In the genomic region with DNA sequence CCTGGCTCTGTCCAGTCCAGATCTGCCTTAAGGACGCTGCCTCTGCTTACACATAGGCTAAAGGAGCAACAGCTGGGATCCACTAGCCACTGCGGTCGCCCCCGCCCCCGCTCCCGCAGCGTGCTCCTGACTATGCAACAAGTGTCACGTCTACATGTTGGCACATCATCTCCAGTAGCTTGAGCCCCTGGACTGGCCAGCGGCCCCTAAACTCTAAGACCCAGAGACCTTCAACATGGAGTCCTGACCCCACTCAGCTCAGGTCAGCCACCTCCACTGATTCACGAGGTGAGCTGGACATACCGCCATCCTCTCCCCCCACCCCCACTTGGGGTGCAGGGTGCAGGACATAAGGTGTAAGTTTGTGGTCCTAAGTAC, we compare ENCODE assay signal across 8 mouse cellular contexts. TPM values are rescaled to one million over a fixed set of nuclear protein-coding genes. Genes with fewer than 3 reads are reported as not detected.
DNase-seq lines count a peak whose midpoint lies in the region; ATAC-seq and TF ChIP-seq lines count a peak whose summit lies in the region.

No protein-coding gene starts in this region.

- peak overlapping the region; percentile 73 for H3K4me2 ChIP-seq in hindbrain, embryonic 13.5 days
- peak overlapping the region; percentile 72 for H3K4me2 ChIP-seq in midbrain, embryonic 14.5 days (ENCODE audit: low read length)

- DNase-seq in heart, embryonic 10.5 days (ENCODE audit: low spot score) = no peak
- DNase-seq in heart, adult 8-10 months (ENCODE audit: low spot score) = no peak
- DNase-seq in midbrain, embryonic 14.5 days = no peak
- DNase-seq in frontal cortex, adult 2 months (ENCODE audit: extremely low spot score in 1 of 2, low spot score in 1 of 2) = no peak
- no peak for DNase-seq in thymus, adult 2 months

- WGBS in heart, embryonic 10.5 days = 20% methylated on average over 11 of the region's 11 CpGs
- WGBS in hindbrain, embryonic 13.5 days = 25% methylated on average over 11 of the region's 11 CpGs
- 21% methylated on average over 11 of the region's 11 CpGs for WGBS in midbrain, embryonic 14.5 days
- 22% methylated on average over 11 of the region's 11 CpGs for WGBS in thymus, adult 2 months

- H3K27me3 ChIP-seq in heart, embryonic 10.5 days (ENCODE audit: insufficient read depth, poor library complexity, severe bottlenecking) = peaks cover 74% of the 10 kb centered on the region
- H3K27me3 ChIP-seq in hindbrain, embryonic 13.5 days = peaks cover 51% of the 10 kb centered on the region
- peaks cover 6% of the 10 kb centered on the region for H3K27me3 ChIP-seq in midbrain, embryonic 14.5 days (ENCODE audit: control insufficient read depth, insufficient read depth, low read length)
- peaks cover 4% of the 10 kb centered on the region; the same call in 1 of the 2 replicates for H3K27me3 ChIP-seq in thymus, adult 2 months (ENCODE audit: control insufficient read depth, insufficient read depth, low read length)

- H3K4me1 ChIP-seq in heart, embryonic 10.5 days = no peaks in the 10 kb centered on the region; the same call in 1 of the 2 replicates
- H3K4me1 ChIP-seq in hindbrain, embryonic 13.5 days (replicated peaks) = peaks cover 11% of the 10 kb centered on the region
- H3K4me1 ChIP-seq in midbrain, embryonic 14.5 days (ENCODE audit: control insufficient read depth, insufficient read depth, low read length) = no peaks in the 10 kb centered on the region
- H3K4me1 ChIP-seq in thymus, adult 2 months (replicated peaks; ENCODE audit: control insufficient read depth, insufficient read depth, low read length) = peaks cover 6% of the 10 kb centered on the region; the same call in 1 of the 2 replicates

- no peaks in the 10 kb centered on the region for H3K36me3 ChIP-seq in heart, embryonic 10.5 days
- H3K36me3 ChIP-seq in hindbrain, embryonic 13.5 days = no peaks in the 10 kb centered on the region
- no peaks in the 10 kb centered on the region for H3K36me3 ChIP-seq in midbrain, embryonic 14.5 days (ENCODE audit: control insufficient read depth, insufficient read depth, low read length)
- no peaks in the 10 kb centered on the region for H3K36me3 ChIP-seq in thymus, adult 2 months (ENCODE audit: control insufficient read depth, insufficient read depth, low read length)

- H3K27ac ChIP-seq in heart, embryonic 10.5 days = no peak overlapping the region
- no peak overlapping the region for H3K27ac ChIP-seq in hindbrain, embryonic 13.5 days
- no peak overlapping the region for H3K27ac ChIP-seq in midbrain, embryonic 14.5 days (replicated peaks; ENCODE audit: low read depth, low read length)
- H3K27ac ChIP-seq in thymus, adult 2 months (ENCODE audit: control insufficient read depth, insufficient read depth, low read length) = no peak overlapping the region

- TF ChIP-seq CTCF in thymus, adult 2 months (IDR thresholded peaks at IDR 0.05; ENCODE audit: borderline replicate concordance, control insufficient read depth, extremely low read depth, insufficient read depth, low read length, poor library complexity) = no peak

- H3K4me3 ChIP-seq in heart, embryonic 10.5 days = peak overlapping the region; percentile 64
- H3K4me3 ChIP-seq in hindbrain, embryonic 13.5 days = peak overlapping the region; percentile 50
- peak overlapping the region; percentile 43 for H3K4me3 ChIP-seq in midbrain, embryonic 14.5 days (replicated peaks; ENCODE audit: low read depth, low read length)
- H3K4me3 ChIP-seq in thymus, adult 2 months (ENCODE audit: control insufficient read depth, insufficient read depth, low read length) = no peak overlapping the region

- no peak for TF ChIP-seq POLR2A in thymus, adult 2 months (IDR thresholded peaks at IDR 0.05; ENCODE audit: control insufficient read depth, extremely low read depth, insufficient read depth, low read length, poor library complexity)

- no peaks in the 10 kb centered on the region for H3K9me3 ChIP-seq in heart, embryonic 10.5 days
- no peaks in the 10 kb centered on the region for H3K9me3 ChIP-seq in hindbrain, embryonic 13.5 days
- H3K9me3 ChIP-seq in midbrain, embryonic 14.5 days (ENCODE audit: control insufficient read depth, low read length) = no peaks in the 10 kb centered on the region

- peak; percentile 43; the same call in 1 of the 2 replicates for ATAC-seq in common myeloid progenitor, adult 5-6 weeks (replicated peaks; ENCODE audit: low read depth, poor library complexity, severe bottlenecking)
- ATAC-seq in hindbrain, embryonic 13.5 days (ENCODE audit: low FRiP score) = peak; percentile 22; the same call in 1 of the 2 replicates
- peak; percentile 54 for ATAC-seq in midbrain, embryonic 14.5 days (ENCODE audit: low FRiP score, low TSS enrichment)
- ATAC-seq in cerebellum, adult (ENCODE audit: insufficient number of reproducible peaks, low FRiP score, low TSS enrichment) = no peak

- H3K9ac ChIP-seq in hindbrain, embryonic 13.5 days = peak overlapping the region; percentile 60
- H3K9ac ChIP-seq in midbrain, embryonic 14.5 days (replicated peaks; ENCODE audit: low read length) = no peak overlapping the region; the same call in 1 of the 2 replicates

RNA-seq across cellular contexts. Expression of a gene that starts 0.9 kb away (rescaled TPM):
- polyA plus RNA-seq in heart, embryonic 10.5 days (2016; fragmentation: Nextera tagmentation; extraction: Ambion mirVana) = 0.71 and 1.4 TPM in 2 replicates
- total RNA-seq in heart, adult 8-10 months (2022) = 10 to 100 TPM in 2 of 4 experiments, 1 to 10 TPM in 2; 3.0 to 13.5 (median 10.0) TPM
- 0.32 and 0.78 TPM in 2 replicates for total RNA-seq in common myeloid progenitor, adult 5-6 weeks (2017)
- polyA plus RNA-seq in hindbrain, embryonic 13.5 days (2015; fragmentation: Nextera tagmentation; extraction: Ambion mirVana) = 2.9 and 3.1 TPM in 2 replicates
- 1.8 and 2.3 TPM in 2 replicates for polyA plus RNA-seq in midbrain, embryonic 14.5 days (2014; fragmentation: Nextera tagmentation; extraction: Ambion mirVana)
- polyA plus RNA-seq in frontal cortex, adult 2 months (2012; rRNA removed) = 20.0 and 25.3 TPM in 2 replicates
- 1.4 and 2.1 TPM in 2 replicates for polyA plus RNA-seq in thymus, adult 2 months (2012; rRNA removed)
